Mouse (Mus musculus): Measurements from ENCODE around the gene Gm10031.
"Not testable (repeated sequence)": the region's sequence is repeated elsewhere in the genome, so short reads cannot be mapped to it uniquely, and the experiment has no call there.

Gene Gm10031

GRCm38 (mm10) chr1:156523842-156524241 lies at the start of gene Gm10031:
Gene Gm10031, plus strand, starts transcription at chr1:156524012.
- not testable (repeated sequence) for DNase-seq (ENCODE audit: low read depth, low spot score)

- DNase-seq (ENCODE audit: low read depth, low spot score): no peak
Observed at GRCm38 (mm10) chr1:156474854-156475253, 49.0 kb upstream of the Gm10031 start.

DNA sequence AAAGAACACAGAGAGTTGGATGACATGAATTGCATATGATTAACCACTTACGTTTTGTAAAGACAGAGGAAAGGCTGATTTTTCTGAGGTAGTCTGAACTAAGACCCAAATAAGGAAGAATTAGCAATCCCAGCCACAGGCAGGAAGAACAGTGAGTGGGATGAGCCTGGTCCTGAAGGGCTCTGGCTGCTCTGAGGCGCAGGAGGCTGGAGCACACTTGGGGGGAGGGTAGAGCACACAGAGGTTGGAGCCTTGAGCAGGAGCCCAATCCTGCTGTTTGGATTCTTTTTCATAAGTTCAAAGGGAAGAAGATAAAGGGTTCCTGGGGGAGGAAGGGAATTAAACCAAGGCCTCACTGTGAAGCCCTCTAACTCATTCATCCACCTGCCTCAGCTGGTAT lies 47.8 kb upstream of the Gm10031 start:
- no peak for DNase-seq (ENCODE audit: low read depth, low spot score)

- DNase-seq (ENCODE audit: low read depth, low spot score): no peak
Observed at GRCm38 (mm10) chr1:156476535-156476934, 47.3 kb upstream of the Gm10031 start.

DNA sequence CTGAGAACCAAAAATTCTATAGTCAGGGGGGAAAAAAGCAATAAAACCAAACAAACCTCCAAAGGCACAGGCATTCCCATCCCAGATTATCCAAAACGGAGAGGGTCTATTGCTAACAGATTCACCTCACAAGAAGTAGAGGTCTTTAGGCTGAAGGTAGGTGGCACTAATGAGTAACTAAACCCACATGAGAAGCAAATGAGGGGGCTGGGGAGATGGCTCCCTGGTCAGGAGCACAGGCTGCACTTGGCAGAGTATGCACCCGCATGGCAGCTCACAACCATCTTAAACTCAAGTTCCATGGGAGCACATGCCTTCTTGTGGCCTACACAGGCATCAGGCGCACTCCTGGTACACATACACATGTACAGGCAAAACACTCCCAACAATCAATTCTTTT lies 42.0 kb upstream of the Gm10031 start:
- DNase-seq (ENCODE audit: low read depth, low spot score): no peak

DNA sequence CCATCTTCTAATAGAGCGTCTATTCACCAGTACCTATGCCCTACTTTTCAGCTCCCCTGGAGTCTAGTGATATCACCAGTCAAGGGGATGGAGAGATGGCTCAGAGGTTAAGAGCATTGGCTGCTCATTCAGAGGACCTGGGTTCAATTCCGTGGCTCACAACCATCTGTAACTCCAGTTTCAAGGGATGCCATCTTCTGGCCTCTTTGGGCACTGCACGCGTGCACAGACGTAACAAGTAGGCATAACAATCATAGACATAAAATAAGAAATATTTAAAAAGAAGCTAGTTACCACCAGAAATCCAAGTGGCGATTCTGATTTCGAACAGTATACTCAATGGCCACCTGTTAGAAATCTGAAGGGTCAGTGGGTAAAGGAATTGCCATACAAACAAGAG lies 36.3 kb upstream of the Gm10031 start:
- DNase-seq (ENCODE audit: low read depth, low spot score): no peak

DNA sequence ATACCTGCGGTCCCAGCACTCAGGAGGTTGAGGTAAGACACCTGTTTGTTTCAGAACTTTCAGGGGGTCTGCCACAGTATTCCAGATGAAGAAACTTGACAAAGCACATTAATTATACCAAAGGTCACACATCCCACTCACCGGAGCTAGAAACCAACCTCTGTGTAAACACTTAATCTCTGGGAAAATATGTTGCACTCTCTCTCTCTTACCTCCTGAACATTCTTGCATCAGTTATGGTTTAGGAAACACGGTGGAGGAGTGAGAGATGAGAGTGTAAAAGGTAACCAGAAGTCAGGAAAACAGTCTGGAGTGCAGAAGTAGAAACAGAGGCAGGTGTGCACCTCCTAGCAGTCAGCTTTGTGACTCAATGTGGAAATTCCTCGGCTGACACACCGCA lies 35.8 kb upstream of the Gm10031 start:
- no peak for DNase-seq (ENCODE audit: low read depth, low spot score)

- no peak for DNase-seq (ENCODE audit: low read depth, low spot score)
Observed at GRCm38 (mm10) chr1:156491226-156491796, 32.5 kb upstream of the Gm10031 start.

DNA sequence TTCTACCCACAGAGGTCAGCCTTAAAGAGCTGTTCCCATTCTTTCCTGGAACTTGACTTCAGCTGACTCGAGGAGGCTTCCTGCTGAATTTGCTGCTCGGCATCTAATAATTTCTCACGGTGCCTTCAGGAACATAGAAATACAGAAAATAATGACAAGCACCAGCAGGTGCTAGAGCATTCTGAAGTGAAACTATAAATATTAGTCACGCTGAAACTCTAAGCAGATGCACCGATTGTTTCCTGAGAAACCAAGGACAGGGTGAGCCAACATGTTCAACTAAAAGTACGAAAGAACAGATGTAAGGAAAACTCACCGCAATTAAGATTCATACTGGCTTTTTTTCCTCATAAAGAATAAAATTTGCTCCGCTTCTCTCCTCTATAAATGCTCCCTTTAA lies 28.8 kb upstream of the Gm10031 start:
- DNase-seq (ENCODE audit: low read depth, low spot score): no peak

DNA sequence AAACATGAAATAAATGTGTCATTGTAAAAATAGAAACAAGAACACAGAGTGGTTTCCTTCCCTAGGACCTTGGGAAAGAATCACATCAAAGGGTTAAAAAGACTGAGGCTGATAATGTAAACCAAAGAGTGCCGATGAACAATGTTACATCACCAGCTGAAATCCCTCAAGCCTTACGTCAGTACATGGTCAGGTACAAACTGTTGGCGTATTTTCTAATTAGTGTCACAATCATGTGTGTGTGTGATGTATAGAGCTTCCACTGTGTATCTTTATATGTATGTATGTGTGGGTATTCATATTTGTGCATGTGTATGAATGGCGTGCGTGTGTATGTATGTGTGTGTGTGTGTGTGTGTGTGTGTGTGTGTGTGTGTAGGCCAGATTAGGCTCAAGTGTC lies 26.9 kb upstream of the Gm10031 start:
- no peak for DNase-seq (ENCODE audit: low read depth, low spot score)

GRCm38 (mm10) chr1:156504945-156505523 lies 18.8 kb upstream of the Gm10031 start:
- DNase-seq (ENCODE audit: low read depth, low spot score): no peak

GRCm38 (mm10) chr1:156505901-156506300 lies 17.9 kb upstream of the Gm10031 start:
- DNase-seq (ENCODE audit: low read depth, low spot score): no peak

- DNase-seq (ENCODE audit: low read depth, low spot score): no peak
Observed at GRCm38 (mm10) chr1:156507753-156508152, 16.1 kb upstream of the Gm10031 start.

- no peak for DNase-seq (ENCODE audit: low read depth, low spot score)
Observed at GRCm38 (mm10) chr1:156520136-156520780, 3.6 kb upstream of the Gm10031 start.

GRCm38 (mm10) chr1:156521796-156522517 lies 1.9 kb upstream of the Gm10031 start:
- DNase-seq (ENCODE audit: low read depth, low spot score): peak; percentile 94

GRCm38 (mm10) chr1:156532476-156533175 lies 8.8 kb downstream of the Gm10031 start:
- not testable (repeated sequence) for DNase-seq (ENCODE audit: low read depth, low spot score)

DNA sequence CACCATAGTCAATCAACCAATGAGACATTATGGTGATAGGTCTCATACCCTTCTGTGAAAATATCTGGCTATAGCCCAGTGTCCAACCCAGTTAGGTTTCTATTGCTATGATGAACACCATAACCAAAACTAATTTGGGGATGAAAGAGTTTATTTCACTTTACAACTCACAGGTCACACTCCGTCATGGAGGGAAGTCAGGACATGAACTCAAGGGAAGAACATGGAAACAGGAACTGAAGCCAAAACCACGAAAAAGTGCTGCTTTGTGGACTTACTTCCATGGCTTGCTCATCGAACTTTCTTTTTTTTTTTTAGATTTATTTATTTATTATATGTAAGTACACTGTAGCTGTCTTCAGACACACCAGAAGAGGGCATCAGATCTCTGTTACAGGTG lies 9.7 kb downstream of the Gm10031 start:
- no peak for DNase-seq (ENCODE audit: low read depth, low spot score)

DNA sequence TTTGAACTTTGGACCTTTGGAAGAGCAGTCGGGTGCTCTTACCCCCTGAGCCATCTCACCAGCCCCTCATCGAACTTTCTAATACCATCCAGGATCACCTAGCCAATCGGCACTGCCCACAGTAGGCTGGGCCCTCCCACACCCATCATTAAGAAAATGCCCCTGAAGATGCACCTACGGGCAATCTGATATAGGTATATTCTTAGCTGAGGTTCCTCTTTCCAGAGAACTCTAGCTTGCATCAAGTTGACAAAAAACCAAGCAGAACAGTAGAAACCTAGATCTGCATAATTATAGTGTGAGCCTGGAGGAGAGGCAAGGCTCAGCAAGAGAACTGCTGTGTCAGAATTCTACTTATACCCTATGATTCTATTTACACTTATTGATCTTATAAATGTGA lies 10.1 kb downstream of the Gm10031 start:
- no peak for DNase-seq (ENCODE audit: low read depth, low spot score)

DNA sequence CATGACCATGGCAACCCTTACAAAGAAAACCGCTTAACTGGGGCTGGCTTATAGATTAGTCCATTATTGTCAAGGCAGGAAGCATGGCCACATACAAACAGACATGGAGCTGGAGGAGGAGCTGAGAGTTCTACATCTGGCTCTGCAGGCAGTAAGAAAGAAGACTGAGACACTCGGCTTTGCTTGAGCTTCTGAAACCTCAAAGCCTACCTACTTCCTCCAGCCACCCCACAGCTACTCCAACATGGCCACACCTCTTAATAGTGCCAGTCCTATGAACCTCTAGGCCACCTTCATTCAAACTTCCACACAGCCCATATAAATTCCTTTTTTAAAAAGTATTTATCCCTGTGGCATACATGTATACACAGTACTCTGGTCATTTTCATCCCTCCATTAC lies 13.2 kb downstream of the Gm10031 start:
- DNase-seq (ENCODE audit: low read depth, low spot score): no peak

DNA sequence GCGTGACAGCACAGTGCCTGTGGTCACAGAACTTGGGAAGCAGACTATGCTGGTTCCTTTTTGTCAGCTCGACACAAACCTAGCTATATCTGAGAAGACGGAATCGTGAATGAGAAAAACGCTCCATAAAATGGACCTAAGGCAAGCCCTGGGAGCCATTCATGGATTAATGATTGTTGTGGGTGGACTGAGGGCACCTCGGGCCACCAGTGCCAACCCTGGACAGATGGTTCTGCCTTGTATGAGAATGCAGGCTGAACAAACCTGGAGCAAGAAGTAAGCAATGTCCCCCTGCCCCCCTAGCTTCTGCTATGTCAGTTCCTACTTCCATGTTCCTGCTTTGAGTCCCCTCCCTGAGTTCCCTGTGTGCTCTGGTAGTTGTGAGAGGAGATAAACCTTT lies 13.9 kb downstream of the Gm10031 start:
- no peak for DNase-seq (ENCODE audit: low read depth, low spot score)

DNA sequence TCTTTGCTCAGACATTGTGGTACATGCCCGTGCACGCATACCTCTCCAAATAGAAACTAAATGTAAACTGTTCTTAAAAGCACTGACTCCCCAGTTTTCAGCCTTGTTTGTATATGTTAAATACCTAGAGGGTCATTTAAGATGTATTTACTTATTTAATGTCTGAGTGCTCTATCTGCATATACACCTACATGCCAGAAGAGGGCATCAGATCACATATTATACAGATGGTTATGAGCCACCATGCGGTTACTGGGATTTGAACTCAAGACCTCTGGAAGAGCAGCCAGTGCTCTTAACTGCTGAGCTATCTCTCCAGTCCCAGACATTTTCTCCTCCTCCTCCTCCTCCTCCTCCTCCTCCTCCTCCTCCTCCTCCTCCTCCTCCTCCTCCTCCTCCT lies 14.6 kb downstream of the Gm10031 start:
- DNase-seq (ENCODE audit: low read depth, low spot score): peak; percentile 29
